8 mouse cellular contexts compared by ENCODE assay signal in the genomic region with DNA sequence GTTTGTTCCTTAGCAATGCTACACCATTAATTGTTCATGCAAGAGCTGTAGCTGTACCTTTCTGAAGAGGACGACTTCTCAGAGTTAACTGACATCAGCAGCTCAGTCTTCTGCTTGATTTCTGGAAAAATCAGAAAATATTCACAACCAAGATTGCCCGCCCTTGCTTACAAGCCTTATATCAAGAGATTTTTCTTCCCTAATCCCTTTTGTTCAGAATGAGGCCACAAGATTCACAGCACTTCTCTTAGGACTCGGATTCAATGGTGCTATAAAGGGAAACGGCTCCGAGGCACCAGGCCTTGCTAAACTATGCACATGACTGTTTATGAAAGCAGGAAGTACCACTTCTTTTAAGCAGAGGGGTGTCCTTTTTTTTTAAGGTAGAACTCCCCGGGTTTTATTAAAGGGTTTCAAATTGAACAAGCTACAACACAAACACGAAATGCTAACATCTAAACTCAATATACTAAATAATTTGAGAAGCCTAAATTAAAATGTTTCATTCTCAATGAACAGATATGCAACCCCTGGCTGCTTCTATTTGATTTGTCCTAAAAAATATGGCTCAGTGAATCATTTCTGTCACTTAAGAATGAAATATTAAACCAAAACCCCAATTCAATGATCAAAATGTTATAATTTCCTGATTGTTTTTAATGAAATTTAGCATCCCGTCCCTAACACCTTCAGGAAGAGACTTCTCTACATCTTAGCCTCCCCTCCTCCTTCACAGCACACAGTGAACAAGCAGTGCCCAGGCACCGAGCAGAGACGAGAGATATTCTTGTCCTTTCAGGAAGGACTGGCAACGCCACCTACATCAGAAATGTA.
DNase-seq lines count a peak whose midpoint lies in the region; ATAC-seq lines count a peak whose summit lies in the region.

No protein-coding gene starts in this region.

- peaks cover 7% of the 10 kb centered on the region for H3K4me1 ChIP-seq in limb, embryonic 10.5 days
- H3K4me1 ChIP-seq in midbrain, embryonic 12.5 days: peaks cover 16% of the 10 kb centered on the region

- peak overlapping the region; percentile 46 for H3K4me3 ChIP-seq in limb, embryonic 10.5 days
- H3K4me3 ChIP-seq in midbrain, embryonic 12.5 days: peak overlapping the region; percentile 53

- H3K4me2 ChIP-seq in midbrain, embryonic 12.5 days (replicated peaks): peak overlapping the region; percentile 63

- peak overlapping the region; percentile 61 for H3K9ac ChIP-seq in midbrain, embryonic 12.5 days (replicated peaks)

- no peaks in the 10 kb centered on the region for H3K36me3 ChIP-seq in limb, embryonic 10.5 days
- H3K36me3 ChIP-seq in midbrain, embryonic 12.5 days: peaks cover 4% of the 10 kb centered on the region; the same call in 1 of the 2 replicates

- no peaks in the 10 kb centered on the region for H3K9me3 ChIP-seq in limb, embryonic 10.5 days (replicated peaks)
- no peaks in the 10 kb centered on the region for H3K9me3 ChIP-seq in midbrain, embryonic 12.5 days

- no peaks in the 10 kb centered on the region for H3K27me3 ChIP-seq in limb, embryonic 10.5 days (ENCODE audit: low read depth, poor library complexity, severe bottlenecking)
- no peaks in the 10 kb centered on the region for H3K27me3 ChIP-seq in midbrain, embryonic 12.5 days

- H3K27ac ChIP-seq in limb, embryonic 10.5 days: peak overlapping the region; percentile 78
- peak overlapping the region; percentile 85 for H3K27ac ChIP-seq in midbrain, embryonic 12.5 days (replicated peaks)

- ATAC-seq in granulocyte monocyte progenitor cell, adult 5-6 weeks (replicated peaks; ENCODE audit: poor library complexity, severe bottlenecking): peak; percentile 81
- ATAC-seq in midbrain, embryonic 12.5 days (ENCODE audit: low FRiP score, low read depth): peak; percentile 89

- DNase-seq in urinary bladder, postnatal 14 days (ENCODE audit: low spot score): peak; percentile 29
- DNase-seq in urinary bladder, postnatal 10 days (ENCODE audit: low spot score): no peak
- DNase-seq in embryo, embryonic 9.5 days (ENCODE audit: extremely low spot score): peak; percentile 19
- DNase-seq in kidney, adult 11 months: peak; percentile 54
- DNase-seq in limb, embryonic 10.5 days (ENCODE audit: low spot score): no peak
- DNase-seq in spleen, postnatal 10 days (ENCODE audit: low spot score in 2 of 2): peak; percentile 13 to 46

- WGBS in limb, embryonic 10.5 days: 45% methylated on average over 11 of the region's 11 CpGs
- 7% methylated on average over 11 of the region's 11 CpGs for WGBS in midbrain, embryonic 12.5 days

Comparison
In these comparisons a context has a peak if more than half of its experiments do, and no peak if none do; other contexts are left out.
1. DNase-seq: peak in urinary bladder, postnatal 14 days (single experiment), embryo, embryonic 9.5 days (single experiment), kidney, adult 11 months (single experiment) and spleen, postnatal 10 days (2 of 2); none in urinary bladder, postnatal 10 days (single experiment) and limb, embryonic 10.5 days (single experiment).